Mouse (Mus musculus): Measurements from ENCODE around the gene Col1a1.

The Col1a1 gene

GRCm38 (mm10) chr11:94936045-94936444 is at the start of gene Col1a1:
Gene Col1a1, plus strand, starts transcription at chr11:94936224.
- peak; percentile 64 to 82 for DNase-seq (ENCODE audit: low spot score in 2 of 2)

DNA sequence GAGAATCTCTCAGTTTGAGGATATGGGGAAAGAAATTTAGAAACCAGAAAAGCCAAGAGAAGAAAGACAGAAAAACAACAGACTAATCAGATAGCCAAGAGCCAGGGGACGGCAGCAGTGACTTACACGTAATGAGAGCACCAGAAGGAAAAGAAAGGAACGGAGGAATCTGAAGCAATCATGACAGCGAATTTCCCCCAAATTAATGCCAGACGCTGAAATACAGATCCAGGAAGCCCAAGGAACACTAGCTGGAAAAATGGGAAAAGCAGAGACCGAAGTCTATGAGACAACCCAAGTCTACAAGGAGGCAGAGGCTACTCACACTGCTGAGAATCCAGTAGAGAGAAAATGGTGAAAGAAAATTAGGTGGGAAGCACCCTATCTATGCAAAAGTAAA is 44.9 kb upstream of the Col1a1 start:
- DNase-seq (ENCODE audit: low spot score in 2 of 2), result no peak

DNA sequence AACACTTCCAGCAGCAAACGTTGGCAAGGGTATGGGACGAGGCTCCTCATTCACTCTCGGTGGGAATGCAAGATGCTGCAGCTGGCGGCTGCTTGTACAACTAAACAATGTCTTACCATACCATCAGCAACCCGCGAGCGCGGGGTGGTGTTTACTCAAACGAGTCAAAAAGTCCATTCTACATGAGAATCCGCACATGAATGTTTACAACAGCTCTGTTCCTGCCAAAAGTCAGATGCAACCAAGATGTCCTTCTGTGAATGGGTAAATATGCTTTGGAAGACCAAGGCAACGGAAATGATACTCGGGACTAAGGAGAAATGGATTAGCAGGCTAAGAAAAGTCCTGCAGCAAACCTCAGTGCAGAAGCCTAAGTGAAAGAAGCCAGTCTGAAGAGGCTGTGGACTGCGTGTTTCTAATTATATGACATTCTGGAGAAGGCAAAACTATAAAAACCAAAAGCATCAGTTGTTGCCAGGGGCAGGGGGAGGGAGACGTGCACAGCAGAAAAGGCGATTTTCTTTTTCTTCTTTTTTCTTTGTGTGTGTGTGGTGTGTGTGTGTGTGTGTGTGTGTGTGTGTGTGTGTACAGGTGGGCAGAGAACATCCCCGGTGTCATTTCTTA is 39.2 kb upstream of the Col1a1 start:
- no peak for DNase-seq (ENCODE audit: low spot score in 2 of 2)

DNA sequence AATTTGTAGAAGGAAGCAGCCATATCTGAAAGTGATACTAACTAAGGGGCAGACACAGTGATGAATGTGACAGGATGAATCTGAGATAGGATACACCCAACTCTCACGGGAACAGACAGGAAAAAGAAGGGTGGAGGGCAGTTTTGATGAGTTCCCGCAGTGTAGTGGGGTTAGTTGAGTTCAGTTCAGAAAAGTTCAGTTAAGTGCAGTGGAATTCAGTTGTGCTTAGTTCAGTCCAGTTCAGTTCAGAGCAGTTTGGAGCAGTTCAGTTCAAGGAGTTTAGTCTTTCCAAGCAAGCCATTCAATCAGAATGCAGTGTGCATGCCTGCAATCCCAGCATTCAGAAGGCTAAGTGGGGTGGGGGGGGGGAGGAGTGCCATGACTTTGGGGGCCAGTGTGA is 34.8 kb upstream of the Col1a1 start:
- DNase-seq (ENCODE audit: low spot score in 2 of 2), result no peak

GRCm38 (mm10) chr11:94904306-94904705 is 31.7 kb upstream of the Col1a1 start:
- no peak for DNase-seq (ENCODE audit: low spot score in 2 of 2)

- no peak for DNase-seq (ENCODE audit: low spot score in 2 of 2)
Observed at GRCm38 (mm10) chr11:94910971-94911370, 25.1 kb upstream of the Col1a1 start.

DNA sequence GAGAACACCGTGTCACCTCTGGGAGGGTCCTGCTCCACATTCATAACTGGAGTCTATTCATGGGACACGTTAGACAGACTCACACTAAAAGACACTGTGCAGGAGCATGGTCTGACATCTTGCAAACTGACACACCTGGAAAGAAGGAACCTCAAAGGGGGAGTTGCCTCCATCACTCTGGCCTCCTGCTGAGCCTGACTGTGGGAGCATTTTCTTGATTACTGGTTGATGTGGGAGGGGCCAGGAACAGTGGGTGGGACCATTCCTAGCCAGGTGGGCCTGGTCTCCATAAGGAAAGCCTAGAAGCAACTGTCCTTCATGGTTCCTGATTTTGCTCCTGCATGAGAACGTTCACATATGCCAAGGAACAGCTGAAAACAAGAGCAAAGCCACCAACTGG is 23.5 kb upstream of the Col1a1 start:
- DNase-seq (ENCODE audit: low spot score in 2 of 2), result no peak

- DNase-seq (ENCODE audit: low spot score in 2 of 2), result peak in 1 of 2 experiments; percentile 68
Observed at GRCm38 (mm10) chr11:94913302-94914090, 22.5 kb upstream of the Col1a1 start.

- peak in 1 of 2 experiments; percentile 70 for DNase-seq (ENCODE audit: low spot score in 2 of 2)
Observed at GRCm38 (mm10) chr11:94915675-94916403, 20.2 kb upstream of the Col1a1 start.

DNA sequence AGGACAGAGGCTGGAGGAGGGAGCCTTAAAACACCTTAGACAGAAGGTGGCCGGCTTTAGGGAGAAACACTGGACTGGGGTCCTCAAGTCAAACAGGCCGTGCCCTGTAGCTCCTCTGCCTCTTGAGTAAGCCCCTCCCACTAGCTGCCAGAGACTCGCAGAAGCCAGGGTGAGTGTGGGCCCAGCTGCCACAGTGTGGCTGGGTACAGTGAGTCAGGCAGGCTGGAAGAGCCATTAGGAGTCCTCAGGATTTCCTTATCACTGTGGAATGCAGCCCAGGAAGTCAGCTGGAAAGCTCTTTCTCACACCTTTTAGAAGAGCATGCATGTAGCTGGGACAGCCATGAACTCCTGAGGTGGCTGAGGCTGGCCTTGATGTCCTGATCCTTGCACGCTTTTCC is 19.5 kb upstream of the Col1a1 start:
- no peak for DNase-seq (ENCODE audit: low spot score in 2 of 2)

DNA sequence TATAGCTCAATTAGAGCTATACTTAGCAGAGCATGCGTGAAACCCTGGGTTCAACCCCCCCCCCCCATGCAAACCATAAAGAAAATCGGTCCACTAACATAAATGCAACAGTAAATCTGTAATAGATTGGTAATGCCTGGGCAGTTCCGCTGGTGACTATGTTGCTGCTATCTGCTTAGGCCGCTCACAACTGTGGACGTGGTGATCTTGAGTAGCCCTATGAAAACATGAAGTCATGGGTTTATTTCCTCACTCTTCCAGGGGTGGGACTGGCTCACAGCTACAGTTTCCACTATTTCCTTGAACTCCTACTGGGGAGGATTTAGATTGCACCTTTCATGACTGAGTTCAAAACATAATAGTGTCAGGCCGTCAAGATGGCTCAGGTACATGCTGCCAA is 18.3 kb upstream of the Col1a1 start:
- DNase-seq (ENCODE audit: low spot score in 2 of 2), result no peak

DNA sequence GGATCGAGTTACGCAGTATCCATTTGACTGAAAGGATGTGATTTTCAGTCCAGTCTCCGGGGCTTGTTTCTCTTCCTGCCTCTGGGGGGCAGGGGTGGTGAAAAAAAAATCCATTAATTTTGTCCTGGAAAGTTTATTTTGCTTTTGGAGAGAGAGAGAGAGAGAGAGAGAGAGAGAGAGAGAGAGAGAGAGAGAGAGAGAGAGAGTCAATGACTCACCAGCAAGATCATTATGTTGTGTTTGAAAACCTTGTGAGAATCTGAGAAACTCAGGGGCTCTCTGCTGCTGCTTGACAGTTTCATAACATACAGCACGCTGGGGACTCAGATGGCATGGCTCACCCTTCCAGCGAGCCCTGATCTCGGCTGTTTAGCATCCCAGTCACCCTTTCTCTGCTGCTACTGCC is 15.0 kb upstream of the Col1a1 start:
- no peak for DNase-seq (ENCODE audit: low spot score in 2 of 2)

GRCm38 (mm10) chr11:94924977-94925376 is 11.0 kb upstream of the Col1a1 start:
- DNase-seq (ENCODE audit: low spot score in 2 of 2), result no peak

DNA sequence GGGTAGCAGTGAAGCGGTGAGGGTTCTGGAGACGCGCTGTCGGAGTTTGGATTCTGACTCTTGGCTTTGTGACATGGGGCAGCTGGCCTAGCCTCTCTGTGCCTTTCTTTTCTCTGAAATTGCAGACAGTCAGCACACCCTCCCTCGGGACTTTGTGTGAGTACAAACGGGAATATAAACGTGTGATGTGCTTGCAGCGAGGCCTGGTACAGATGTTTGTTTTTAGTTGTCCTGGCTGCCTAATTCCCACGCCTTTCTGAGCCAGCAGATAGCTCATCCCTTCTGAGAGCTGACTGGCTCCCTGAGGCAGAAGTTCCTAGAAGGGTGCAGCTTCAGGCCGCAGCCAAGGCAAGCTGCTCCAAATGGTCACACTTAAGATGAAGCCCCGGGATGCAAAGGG is 9.6 kb upstream of the Col1a1 start:
- DNase-seq (ENCODE audit: low spot score in 2 of 2), result no peak

DNA sequence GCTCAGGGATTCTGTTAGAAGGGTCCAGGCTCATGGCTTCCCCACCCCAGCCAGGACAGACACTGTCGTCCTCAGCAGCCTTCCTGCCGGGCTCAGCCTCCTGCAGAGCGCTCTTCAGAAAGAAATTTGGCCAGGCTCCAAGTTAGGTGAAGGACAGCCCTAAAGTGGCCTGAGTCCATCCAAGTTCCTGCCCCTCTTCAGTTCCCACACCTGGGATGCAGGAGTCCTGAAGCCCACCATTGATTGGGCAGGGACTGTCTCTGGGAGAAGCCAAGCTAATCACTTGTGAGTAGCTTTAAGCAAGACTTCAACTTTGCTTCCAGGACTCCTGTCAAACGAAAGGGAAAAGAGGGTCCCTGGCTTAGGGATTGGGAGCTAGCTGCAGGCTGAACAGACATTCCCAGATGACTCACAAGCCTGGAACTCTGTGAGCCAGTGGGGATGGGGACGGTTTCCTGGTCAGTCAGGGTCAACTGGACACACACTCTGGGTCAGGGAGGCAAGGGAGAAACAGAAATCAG is 8.2 kb upstream of the Col1a1 start:
- no peak for DNase-seq (ENCODE audit: low spot score in 2 of 2)

GRCm38 (mm10) chr11:94928820-94929219 is 7.2 kb upstream of the Col1a1 start:
- peak; percentile 68 to 87 for DNase-seq (ENCODE audit: low spot score in 2 of 2)

DNA sequence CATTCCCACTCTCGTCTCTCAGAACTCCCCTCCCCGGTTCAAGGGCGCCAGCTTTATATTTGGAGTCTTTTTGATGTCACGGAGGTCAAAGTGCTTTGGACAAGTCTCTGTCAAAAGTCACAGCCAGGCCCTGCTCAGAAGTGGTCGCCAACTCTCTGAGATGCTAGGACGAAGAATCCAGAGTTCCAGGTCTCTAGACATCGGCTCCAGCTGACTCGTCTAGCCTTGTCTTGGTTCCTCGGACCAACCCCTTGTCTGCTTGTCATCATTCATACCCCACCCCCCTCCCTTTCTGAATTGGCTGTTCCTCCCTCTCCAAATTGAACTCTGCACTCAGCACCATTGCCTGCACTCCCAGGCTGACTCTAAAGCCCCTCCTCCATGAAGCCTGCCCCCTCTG is 6.4 kb upstream of the Col1a1 start:
- DNase-seq (ENCODE audit: low spot score in 2 of 2), result no peak

DNA sequence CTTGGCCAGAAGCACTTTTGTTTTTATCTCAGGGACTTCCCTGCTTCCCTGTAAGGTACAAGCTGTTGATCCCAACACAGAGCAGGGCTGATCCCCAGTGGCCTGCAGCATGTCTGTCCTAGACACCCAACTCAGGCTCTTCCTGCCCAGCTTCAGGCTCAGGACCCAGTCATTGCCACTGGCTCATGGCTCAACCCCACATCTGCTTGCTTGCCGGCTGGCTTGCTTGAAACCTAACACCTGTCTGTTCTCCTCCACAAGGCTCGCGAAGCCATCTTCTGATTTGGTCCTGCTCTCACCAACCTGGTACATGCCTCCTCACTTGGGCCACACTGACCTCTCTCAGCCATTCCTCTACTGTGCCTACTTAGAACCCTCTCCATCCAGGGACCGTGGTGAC is 5.9 kb upstream of the Col1a1 start:
- no peak for DNase-seq (ENCODE audit: low spot score in 2 of 2)

- DNase-seq (ENCODE audit: low spot score in 2 of 2), result no peak
Observed at GRCm38 (mm10) chr11:94933584-94933983, 2.4 kb upstream of the Col1a1 start.

DNA sequence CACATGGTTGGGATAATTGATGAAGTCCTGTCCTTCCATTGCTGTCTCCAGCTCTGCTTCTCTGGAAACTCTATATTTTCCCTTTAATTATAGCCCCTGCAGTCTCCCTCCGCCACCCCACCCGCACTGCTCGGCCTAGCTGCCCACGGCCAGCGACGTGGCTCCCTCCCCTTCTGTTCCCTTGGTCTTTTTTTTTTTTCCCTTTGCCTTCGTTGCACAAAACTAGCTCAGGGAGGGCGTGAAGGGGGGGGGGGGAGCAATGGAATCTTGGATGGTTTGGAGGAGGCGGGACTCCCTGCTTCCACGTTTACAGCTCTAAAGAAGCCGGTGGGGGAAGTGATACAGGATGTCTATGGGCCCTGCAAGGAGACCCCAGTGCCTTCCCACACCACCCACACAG is 1.5 kb upstream of the Col1a1 start:
- DNase-seq (ENCODE audit: low spot score in 2 of 2), result no peak

DNA sequence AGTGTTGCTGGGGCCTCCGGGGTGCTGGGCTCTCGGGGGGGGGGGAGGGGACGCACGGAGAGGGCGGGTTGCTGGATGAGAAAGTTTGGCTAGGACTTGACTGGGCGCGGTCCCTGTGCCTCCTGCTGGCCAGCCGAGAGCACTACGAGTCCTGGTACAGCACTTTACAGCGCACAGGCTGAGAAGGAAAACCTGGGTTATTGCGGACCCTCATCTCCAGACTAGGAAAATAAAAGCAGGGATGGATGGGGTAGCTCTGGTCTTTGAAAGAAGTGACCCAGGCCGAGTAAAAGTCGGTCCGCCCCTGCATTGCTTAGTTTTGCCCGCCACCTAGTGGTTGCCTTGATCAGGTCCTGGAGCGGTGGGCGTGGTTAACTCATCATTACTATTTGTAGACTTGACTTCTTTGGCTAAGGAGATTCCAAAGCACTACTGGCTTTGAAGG is 849 bp downstream of the Col1a1 start:
- DNase-seq (ENCODE audit: low spot score in 2 of 2), result peak; percentile 85 to 89

DNA sequence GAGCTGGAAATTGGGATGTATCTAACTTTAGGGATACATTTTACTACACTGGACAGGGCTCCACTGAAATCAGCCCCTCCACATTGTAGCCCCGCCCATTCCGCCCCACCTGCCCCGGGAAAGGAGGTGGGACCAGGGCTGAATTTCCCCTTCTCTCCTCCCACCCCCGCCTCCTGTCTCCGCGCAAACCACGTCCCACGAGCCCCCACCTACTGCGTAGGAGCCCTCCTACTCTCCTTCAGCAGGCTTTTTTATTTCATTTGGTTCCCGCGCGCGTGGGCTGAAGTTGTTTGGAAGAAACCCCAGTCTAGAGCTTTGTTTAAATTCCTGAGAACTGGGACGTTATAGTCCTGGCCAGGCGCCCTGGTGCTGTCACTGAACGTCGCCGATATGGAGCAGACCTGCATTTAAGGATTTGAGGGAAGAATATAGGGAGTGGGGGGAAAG is 1.3 kb downstream of the Col1a1 start:
- DNase-seq (ENCODE audit: low spot score in 2 of 2), result no peak
